Mouse (Mus musculus) thymus, postnatal 36 days (tissue): ENCODE data around the gene Scnn1a.
A peak's percentile ranks its signal among the peaks of the same experiment; 100 is the strongest.

Source experiments
- DNase-seq, 2 experiments: peaks; one replicate each; pipeline ENCODE4 v3.0.0; 2022; ENCODE audit warnings: mixed read lengths in 2 of 2

Gene Scnn1a

GRCm38 (mm10) chr6:125309406-125309805 lies 11.1 kb upstream of the Scnn1a start:
- DNase-seq: no peak

- no peak for DNase-seq
These were observed 8.3 kb upstream of the Scnn1a start for GRCm38 (mm10) chr6:125312171-125312570.

GRCm38 (mm10) chr6:125312581-125313355 lies 7.7 kb upstream of the Scnn1a start:
- DNase-seq: no peak

- peak; percentile 35 to 56 for DNase-seq
These were observed 6.8 kb upstream of the Scnn1a start, which contains the start of gene Ltbr for GRCm38 (mm10) chr6:125313546-125314230. Gene Ltbr, minus strand, starts transcription at chr6:125313885.

GRCm38 (mm10) chr6:125314231-125314563 lies 6.3 kb upstream of the Scnn1a start:
- DNase-seq: no peak

- no peak for DNase-seq
These were observed 5.7 kb upstream of the Scnn1a start for GRCm38 (mm10) chr6:125314746-125315145.

- no peak for DNase-seq
These were observed 3.4 kb upstream of the Scnn1a start for GRCm38 (mm10) chr6:125317077-125317476.

- DNase-seq: no peak
These were observed 1.2 kb upstream of the Scnn1a start for GRCm38 (mm10) chr6:125318981-125319918.

GRCm38 (mm10) chr6:125319919-125320296 lies 551 bp upstream of the Scnn1a start:
- DNase-seq: no peak

GRCm38 (mm10) chr6:125321114-125321855 lies 826 bp downstream of the Scnn1a start:
- no peak for DNase-seq

- DNase-seq: no peak
These were observed 2.3 kb downstream of the Scnn1a start for GRCm38 (mm10) chr6:125322794-125323193.

- no peak for DNase-seq
These were observed 3.1 kb downstream of the Scnn1a start for GRCm38 (mm10) chr6:125323547-125323946.

GRCm38 (mm10) chr6:125325337-125325736 lies 4.9 kb downstream of the Scnn1a start:
- no peak for DNase-seq

GRCm38 (mm10) chr6:125328243-125328642 lies 7.8 kb downstream of the Scnn1a start:
- DNase-seq: peak; percentile 70 to 72

GRCm38 (mm10) chr6:125330626-125331326 lies 10.3 kb downstream of the Scnn1a start:
- peak; percentile 68 to 77 for DNase-seq

GRCm38 (mm10) chr6:125333112-125333899 lies 12.8 kb downstream of the Scnn1a start:
- no peak for DNase-seq

- DNase-seq: no peak
These were observed 13.9 kb downstream of the Scnn1a start for GRCm38 (mm10) chr6:125334356-125334755.

GRCm38 (mm10) chr6:125338791-125339660 lies 18.6 kb downstream of the Scnn1a start:
- no peak for DNase-seq

GRCm38 (mm10) chr6:125340244-125340643 lies 19.8 kb downstream of the Scnn1a start:
- DNase-seq: no peak

GRCm38 (mm10) chr6:125342198-125342597 lies 21.7 kb downstream of the Scnn1a start:
- no peak for DNase-seq
